18 mouse cellular contexts compared by ENCODE assay signal in genomic region chrX:162964383-162964782, GRCm38 (mm10). TPM values are rescaled to one million over a fixed set of nuclear protein-coding genes. Genes with fewer than 3 reads are reported as not detected.
A peak's percentile ranks its signal among the peaks of the same experiment; 100 is the strongest.
DNase-seq lines count a peak whose midpoint lies in the region; ATAC-seq lines count a peak whose summit lies in the region.
"Had no signal": no experiment of that assay in that cellular context is flagged by ENCODE, and none has a peak within 500 bp of the region (broad histone marks: within the 10 kb centered on the region; RNA-seq: fewer than 3 reads in every experiment).

S100g (minus strand) TSS chrX:162964599.

- H3K4me2 ChIP-seq in liver, embryonic 12.5 days: no peak within 1 kb of the TSS
- no peak within 1 kb of the TSS for H3K4me2 ChIP-seq in liver, embryonic 16.5 days (ENCODE audit: low read depth, low read length)
- H3K4me2 ChIP-seq: embryonic facial prominence, embryonic 12.5 days; forebrain, embryonic 12.5 days had no signal

- no peak within 1 kb of the TSS for H3K27ac ChIP-seq in liver, embryonic 12.5 days
- no peak within 1 kb of the TSS for H3K27ac ChIP-seq in liver, embryonic 16.5 days (ENCODE audit: low read length)
- H3K27ac ChIP-seq: embryonic facial prominence, embryonic 12.5 days; forebrain, embryonic 12.5 days; heart, adult 2 months; hindbrain, postnatal 0 days had no signal

- DNase-seq in liver: no peak
- peak; percentile 41 for DNase-seq in kidney, adult 9 months
- DNase-seq in yolk sac, embryonic 10.5 days (ENCODE audit: low spot score): peak; percentile 51
- DNase-seq in urinary bladder, adult 18-20 months (ENCODE audit: low spot score in 2 of 2): no peak
- no peak for DNase-seq in cerebellum, adult 9-10 months
- no peak for DNase-seq in retina, postnatal 1 day
- DNase-seq: adrenal gland, postnatal 14 days; B cell, adult 2 months; cerebellum, postnatal 36 days; heart, adult 2 months; layer of hippocampus, adult 9-11 months; right cerebral cortex, adult 18-20 months; thymus, postnatal 25 days had no signal

- H3K27me3 ChIP-seq in liver, embryonic 12.5 days (replicated peaks): 0 out of 2 replicates have a peak, but pooled peaks cover 3% of the 10 kb centered on the region
- no peaks in the 10 kb centered on the region; the same call in 1 of the 2 replicates for H3K27me3 ChIP-seq in liver, embryonic 16.5 days (ENCODE audit: control insufficient read depth, insufficient read depth, low read depth, low read length)
- H3K27me3 ChIP-seq: embryonic facial prominence, embryonic 12.5 days had no signal

- 52% methylated on average over 3 of the region's 3 CpGs for WGBS in liver, embryonic 12.5 days (ENCODE audit: insufficient replicate concordance)
- 53% methylated on average over 3 of the region's 3 CpGs for WGBS in liver, embryonic 16.5 days (ENCODE audit: insufficient replicate concordance)

- H3K9ac ChIP-seq in liver, embryonic 12.5 days: no peak within 1 kb of the TSS
- H3K9ac ChIP-seq in liver, embryonic 16.5 days (ENCODE audit: low read depth, low read length): no peak within 1 kb of the TSS
- H3K9ac ChIP-seq: embryonic facial prominence, embryonic 12.5 days; forebrain, embryonic 12.5 days had no signal

- no peaks in the 10 kb centered on the region for H3K4me1 ChIP-seq in liver, embryonic 12.5 days
- H3K4me1 ChIP-seq in liver, embryonic 16.5 days (ENCODE audit: control insufficient read depth, low read depth, low read length): no peaks in the 10 kb centered on the region
- H3K4me1 ChIP-seq: embryonic facial prominence, embryonic 12.5 days; forebrain, embryonic 12.5 days had no signal

- H3K9me3 ChIP-seq in liver, embryonic 12.5 days (replicated peaks): no peaks in the 10 kb centered on the region
- no peaks in the 10 kb centered on the region for H3K9me3 ChIP-seq in liver, embryonic 16.5 days (replicated peaks; ENCODE audit: control insufficient read depth, low read length)
- H3K9me3 ChIP-seq: embryonic facial prominence, embryonic 12.5 days; forebrain, embryonic 12.5 days had no signal

- ATAC-seq in liver, embryonic 12.5 days: 0 out of 2 replicates have a peak, but pooled peaks have one; percentile 21
- peak; percentile 69 for ATAC-seq in liver, embryonic 16.5 days (ENCODE audit: low read depth)
- ATAC-seq: hindbrain, postnatal 0 days had no signal

- no peak within 1 kb of the TSS for H3K4me3 ChIP-seq in liver, embryonic 12.5 days
- no peak within 1 kb of the TSS for H3K4me3 ChIP-seq in liver, embryonic 16.5 days (ENCODE audit: low read depth, low read length)
- H3K4me3 ChIP-seq: embryonic facial prominence, embryonic 12.5 days; forebrain, embryonic 12.5 days; heart, adult 2 months had no signal

- H3K36me3 ChIP-seq in liver, embryonic 12.5 days: no peaks in the 10 kb centered on the region
- no peaks in the 10 kb centered on the region for H3K36me3 ChIP-seq in liver, embryonic 16.5 days (ENCODE audit: control insufficient read depth, insufficient read depth)
- H3K36me3 ChIP-seq: embryonic facial prominence, embryonic 12.5 days; forebrain, embryonic 12.5 days had no signal

RNA-seq across cellular contexts. Expression of gene S100g, which starts in this region (rescaled TPM):
- 2.3 and 2.8 TPM in 2 replicates for polyA plus RNA-seq in liver, embryonic 12.5 days (2016; fragmentation: Nextera tagmentation; extraction: Ambion mirVana)
- polyA plus RNA-seq in liver, embryonic 16.5 days (2015; fragmentation: Nextera tagmentation; extraction: Ambion mirVana): 9.9 and 13.4 TPM in 2 replicates
- polyA plus RNA-seq: embryonic facial prominence, embryonic 12.5 days; forebrain, embryonic 12.5 days; heart, adult 2 months had no signal

Comparison
In these comparisons a context has a peak if more than half of its experiments do, and no peak if none do; other contexts are left out.
1. DNase-seq: peak in kidney, adult 9 months (single experiment) and yolk sac, embryonic 10.5 days (single experiment); none in liver (single experiment), urinary bladder, adult 18-20 months (0 of 2), cerebellum, adult 9-10 months (single experiment) and retina, postnatal 1 day (single experiment).